Mouse (Mus musculus): Measurements from ENCODE around the gene Ick. TPM values are rescaled to one million over a fixed set of nuclear protein-coding genes. Genes with fewer than 3 reads are reported as not detected.
A peak's percentile ranks its signal among the peaks of the same experiment; 100 is the strongest.

The Ick gene
- total RNA-seq, 2 experiments from 2014 or later, result 18.3 to 20.6 TPM

DNA sequence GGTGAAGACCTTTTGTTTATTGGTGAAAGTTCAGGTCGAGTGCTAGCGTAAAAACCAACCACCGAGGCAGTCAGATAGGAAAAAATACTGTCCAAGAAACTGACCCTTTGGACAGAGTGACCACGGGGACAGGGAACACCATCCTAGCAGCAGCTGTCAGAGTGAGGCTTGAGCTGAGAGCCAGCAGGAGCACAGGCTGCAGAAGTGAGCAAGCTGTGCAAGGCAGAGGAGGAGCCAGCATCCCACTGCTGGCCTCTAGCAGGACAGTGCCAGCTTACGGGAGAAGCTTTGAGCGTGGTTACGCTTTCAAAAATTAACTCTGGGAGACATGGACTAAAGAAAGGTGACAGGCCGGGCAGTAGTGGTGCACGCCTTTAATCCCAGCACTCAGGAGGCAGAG, 21.2 kb upstream of the Ick start:
- no peak overlapping the region for H3K4me3 ChIP-seq
- no peak for DNase-seq (ENCODE audit: low spot score in 2 of 2)
- TF ChIP-seq CTCF (conservative IDR thresholded peaks at IDR 0.05), result no peak
- no peak overlapping the region for H3K27ac ChIP-seq

DNA sequence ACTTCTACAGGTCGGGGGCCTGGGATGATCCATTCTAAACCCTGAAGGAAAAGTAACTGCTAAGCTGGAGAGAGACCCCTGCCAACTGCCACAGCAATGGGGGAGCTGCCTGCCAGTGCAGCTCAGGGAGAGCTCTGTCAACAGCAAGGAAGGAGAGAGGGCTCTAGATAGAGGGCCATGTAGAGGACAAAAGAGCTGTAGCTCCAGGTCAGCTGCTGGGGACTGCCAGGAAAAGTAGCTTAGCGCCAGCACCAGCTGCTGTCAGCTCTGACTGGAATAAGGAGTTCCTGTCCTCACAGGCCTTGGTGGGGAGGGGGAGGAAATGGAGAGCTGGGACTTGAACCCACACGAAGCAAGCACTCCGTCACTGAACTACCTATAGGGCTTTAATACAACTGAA, 20.5 kb upstream of the Ick start:
- Histone ChIP-seq H3K4me3 (no peak overlapping the region), H3K27ac (peak overlapping the region; percentile 48)
- no peak for TF ChIP-seq CTCF (conservative IDR thresholded peaks at IDR 0.05)
- no peak for DNase-seq (ENCODE audit: low spot score in 2 of 2)

DNA sequence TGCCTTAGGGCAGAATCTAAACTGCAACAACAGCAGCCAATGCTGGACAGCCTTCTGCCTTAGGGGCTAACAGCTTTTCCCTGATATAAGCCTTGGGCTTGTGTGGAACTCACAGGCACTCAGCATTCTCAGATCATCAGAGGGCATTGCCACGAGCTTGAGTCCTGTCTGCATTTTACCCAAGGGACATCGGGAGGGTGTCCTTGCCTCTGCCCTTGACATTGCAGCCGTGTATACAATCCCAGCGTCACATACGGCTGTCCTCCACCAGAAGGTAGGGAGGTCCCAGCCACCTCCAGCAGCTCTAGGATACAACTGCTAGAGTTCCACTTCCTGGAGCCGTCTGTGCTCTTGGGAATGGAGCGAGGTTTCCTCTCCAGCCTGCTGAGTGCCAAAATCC, 20.0 kb upstream of the Ick start:
- DNase-seq (ENCODE audit: low spot score in 2 of 2), result no peak
- Histone ChIP-seq H3K4me3 (no peak overlapping the region), H3K27ac (peak overlapping the region; percentile 48)
- TF ChIP-seq CTCF (conservative IDR thresholded peaks at IDR 0.05), result no peak

DNA sequence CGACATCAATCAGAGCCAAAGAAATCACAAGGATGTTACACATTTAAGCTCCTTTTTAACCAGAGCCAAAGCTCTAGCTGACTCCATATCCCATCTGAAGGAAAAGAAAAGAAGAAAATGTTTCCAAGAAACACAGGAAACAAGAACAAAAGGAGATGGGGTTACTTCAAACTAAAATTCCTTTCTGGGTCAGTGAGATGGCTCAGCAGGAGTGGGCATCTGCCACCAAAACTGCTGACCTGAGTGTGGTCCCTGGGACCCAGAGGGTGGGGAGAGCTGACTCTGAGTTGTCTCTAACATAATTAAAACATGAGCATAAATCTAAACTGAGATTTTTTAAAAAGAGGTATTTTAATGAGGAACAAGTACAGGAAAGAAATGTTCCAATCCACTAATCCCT, 19.1 kb upstream of the Ick start:
- no peak for DNase-seq (ENCODE audit: low spot score in 2 of 2)
- no peak for TF ChIP-seq CTCF (conservative IDR thresholded peaks at IDR 0.05)
- Histone ChIP-seq H3K4me3 (no peak overlapping the region), H3K27ac (peak overlapping the region; percentile 48; the same call in 1 of the 2 replicates)

DNA sequence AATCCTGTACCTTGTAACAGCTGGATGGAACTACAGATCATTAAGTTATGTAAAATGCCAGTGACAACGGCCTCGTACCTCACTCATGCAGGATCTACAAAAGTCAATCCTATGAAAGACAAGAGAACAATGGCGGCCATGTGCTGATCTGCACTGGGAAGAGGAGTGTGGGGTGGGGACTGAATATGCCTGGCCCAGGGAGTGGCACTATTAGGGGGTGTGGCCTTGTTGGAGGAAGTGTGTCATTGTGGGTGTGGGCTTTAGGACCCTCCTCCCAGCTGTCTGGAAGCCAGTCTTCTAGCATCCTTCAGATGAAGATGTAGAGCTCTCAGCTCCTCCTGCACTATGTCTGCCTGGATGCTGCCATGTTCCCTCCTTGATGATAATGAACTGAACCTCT, 18.4 kb upstream of the Ick start:
- no peak overlapping the region for H3K27ac ChIP-seq
- no peak for TF ChIP-seq CTCF (conservative IDR thresholded peaks at IDR 0.05)
- no peak overlapping the region for H3K4me3 ChIP-seq

DNA sequence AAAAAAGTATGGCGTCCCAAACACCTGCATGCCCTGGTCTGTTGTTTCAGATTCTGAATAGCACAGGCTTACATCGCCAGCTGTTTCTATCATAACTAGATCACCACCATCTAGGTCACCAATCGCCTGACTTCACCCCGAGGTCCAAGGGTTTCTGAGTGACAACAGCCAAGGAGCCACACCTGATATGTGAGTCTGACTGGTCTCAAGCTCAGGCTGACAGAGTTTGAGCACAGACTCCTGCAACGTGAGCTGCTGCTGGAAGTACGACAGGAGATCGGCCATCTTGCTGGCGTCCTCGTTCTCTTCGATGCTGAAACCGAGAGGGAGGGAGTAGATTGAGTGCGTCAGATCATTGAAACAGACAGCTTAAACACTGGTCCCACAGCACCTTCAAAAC, 13.3 kb upstream of the Ick start:
- Histone ChIP-seq H3K4me3 (no peak overlapping the region), H3K27ac (no peak overlapping the region)
- TF ChIP-seq CTCF (conservative IDR thresholded peaks at IDR 0.05), result no peak
- no peak for DNase-seq (ENCODE audit: low spot score in 2 of 2)

More for the DNA sequence above, 18.4 kb upstream of the Ick start:
- DNase-seq (ENCODE audit: low spot score in 2 of 2), result no peak

DNA sequence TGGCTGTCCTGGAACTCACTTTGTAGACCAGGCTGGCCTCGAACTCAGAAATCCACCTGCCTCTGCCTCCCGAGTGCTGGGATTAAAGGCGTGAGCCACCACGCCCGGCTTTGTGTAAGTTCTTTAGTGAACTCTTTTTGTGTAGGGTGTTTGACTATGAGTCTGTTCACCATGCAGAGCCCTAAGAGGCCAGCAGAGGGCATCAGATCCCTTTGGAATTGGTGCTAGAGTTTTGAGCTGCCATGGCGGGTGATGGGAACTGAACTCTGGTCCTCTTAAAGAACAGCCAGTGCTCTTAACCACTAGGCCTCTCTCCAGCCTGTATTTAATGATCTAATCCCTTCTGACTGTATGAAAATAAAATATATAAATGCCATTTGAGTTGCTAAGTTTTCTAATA, 12.6 kb upstream of the Ick start:
- TF ChIP-seq CTCF (conservative IDR thresholded peaks at IDR 0.05), result peak; percentile 60
- no peak overlapping the region for H3K4me3 ChIP-seq
- no peak for DNase-seq (ENCODE audit: low spot score in 2 of 2)

DNA sequence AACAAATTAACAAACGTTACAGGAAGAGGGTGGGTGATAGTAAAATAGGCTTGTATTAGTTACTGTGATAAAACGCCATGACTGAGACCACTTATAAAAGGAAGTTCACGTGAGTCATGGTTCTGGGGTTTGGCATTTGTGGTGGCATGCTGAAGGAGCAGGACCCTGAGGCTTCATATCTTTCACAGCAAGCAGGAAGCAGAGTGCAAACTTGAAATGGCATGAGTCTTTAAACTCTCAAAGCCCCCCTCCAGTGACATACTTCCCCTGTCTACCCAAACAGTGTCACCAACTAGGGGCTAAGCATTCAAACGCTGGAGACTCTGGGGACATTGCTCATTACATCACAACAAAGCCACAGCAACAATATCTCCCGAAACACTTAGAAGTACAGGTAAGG, 8.0 kb upstream of the Ick start:
- no peak for TF ChIP-seq CTCF (conservative IDR thresholded peaks at IDR 0.05)
- no peak for DNase-seq (ENCODE audit: low spot score in 2 of 2)
- no peak overlapping the region for H3K27ac ChIP-seq
- H3K4me3 ChIP-seq, result no peak overlapping the region

More for the DNA sequence above, 12.6 kb upstream of the Ick start:
- no peak overlapping the region for H3K27ac ChIP-seq

DNA sequence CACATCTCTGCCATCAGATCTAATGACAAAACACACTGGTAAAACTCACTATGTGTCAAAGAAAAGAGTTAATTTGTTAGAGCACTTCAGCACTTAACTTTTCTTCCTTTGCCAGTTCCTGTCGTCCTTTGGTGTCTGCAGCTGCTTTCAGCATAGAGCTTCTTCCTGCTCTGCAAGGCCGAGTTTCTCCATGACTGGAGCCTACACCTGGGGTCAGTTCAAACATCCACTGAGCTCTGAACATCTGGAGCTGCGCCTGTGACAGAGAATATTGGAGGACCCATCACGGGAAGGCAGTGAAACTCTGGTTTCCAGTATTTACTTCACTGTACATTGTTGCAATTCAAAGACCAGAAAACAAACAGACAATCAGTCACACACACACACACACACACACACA, 7.6 kb upstream of the Ick start:
- no peak for TF ChIP-seq CTCF (conservative IDR thresholded peaks at IDR 0.05)
- no peak overlapping the region for H3K4me3 ChIP-seq

DNA sequence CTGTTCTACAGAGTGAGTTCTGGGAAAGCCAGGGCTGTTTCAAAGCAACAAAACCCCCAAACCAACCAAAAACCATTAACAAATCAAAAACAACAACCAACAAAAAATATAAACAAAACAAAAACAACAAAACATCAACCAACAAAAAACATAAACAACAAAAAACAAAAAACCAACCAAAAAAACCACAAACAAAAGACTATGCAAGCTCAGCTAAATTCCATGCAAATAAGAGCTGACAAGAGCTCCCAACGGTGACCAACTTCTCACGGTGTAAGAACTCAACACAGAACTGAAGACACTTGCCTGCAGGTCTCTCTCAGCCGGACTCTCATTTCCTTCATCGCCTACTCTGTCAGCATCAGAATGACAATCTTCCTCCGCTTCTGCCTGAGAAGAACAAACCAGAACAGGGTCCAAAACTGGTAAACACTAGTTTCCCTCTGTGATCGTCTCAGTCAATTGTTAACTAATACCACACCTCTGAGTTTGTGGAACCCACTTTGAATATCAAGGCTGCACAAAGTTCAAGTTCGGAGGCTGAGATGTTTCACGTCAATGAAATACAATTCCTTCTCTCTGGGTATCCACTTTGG, 4.9 kb upstream of the Ick start:
- no peak for DNase-seq (ENCODE audit: low spot score in 2 of 2)
- no peak for TF ChIP-seq CTCF (conservative IDR thresholded peaks at IDR 0.05)
- H3K27ac ChIP-seq, result no peak overlapping the region
- no peak overlapping the region for H3K4me3 ChIP-seq

More for the DNA sequence above, 7.6 kb upstream of the Ick start:
- H3K27ac ChIP-seq, result no peak overlapping the region
- no peak for DNase-seq (ENCODE audit: low spot score in 2 of 2)

DNA sequence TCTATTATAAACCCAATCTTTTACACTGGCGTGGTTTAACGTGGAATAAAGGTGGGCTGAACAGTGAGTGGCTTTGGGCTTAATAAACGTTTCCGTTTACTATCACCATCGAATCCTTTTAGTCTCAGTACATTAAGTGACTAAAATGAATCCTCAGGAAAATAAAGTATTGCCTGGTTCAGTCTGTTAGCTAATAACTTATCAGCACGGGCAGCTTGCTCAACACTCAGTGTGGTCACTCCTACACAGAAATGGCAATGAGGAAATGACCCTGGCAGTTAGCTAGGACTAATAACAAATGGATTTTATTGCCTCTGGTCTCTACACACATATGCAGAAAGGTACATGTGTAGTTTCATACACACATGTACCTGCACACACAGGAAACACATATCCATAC, 4.0 kb upstream of the Ick start:
- no peak for TF ChIP-seq CTCF (conservative IDR thresholded peaks at IDR 0.05)
- DNase-seq (ENCODE audit: low spot score in 2 of 2), result no peak
- Histone ChIP-seq H3K4me3 (no peak overlapping the region), H3K27ac (no peak overlapping the region)

DNA sequence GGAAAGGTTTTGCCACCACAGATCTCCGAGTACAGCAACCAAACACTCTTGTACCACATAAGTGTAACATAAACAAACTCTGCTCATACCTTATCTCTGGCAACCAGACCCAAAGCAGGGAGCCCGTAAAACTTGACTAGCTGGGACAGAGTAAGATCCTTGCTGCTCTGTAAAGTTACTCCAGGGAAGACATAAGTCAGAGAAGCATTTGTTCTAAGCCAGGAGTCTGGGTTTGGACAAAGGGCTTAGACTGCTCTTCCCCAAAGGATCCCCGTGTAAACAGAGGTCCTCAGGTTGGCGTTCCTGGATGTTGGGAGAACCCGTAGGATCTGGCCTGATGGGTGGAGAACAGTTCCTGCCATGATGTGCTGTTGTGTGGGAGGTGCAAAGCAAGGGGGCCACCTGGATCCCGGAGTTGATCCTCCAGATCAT, 3.5 kb upstream of the Ick start:
- DNase-seq (ENCODE audit: low spot score in 2 of 2), result no peak
- Histone ChIP-seq H3K27ac (no peak overlapping the region), H3K4me3 (no peak overlapping the region)
- TF ChIP-seq CTCF (conservative IDR thresholded peaks at IDR 0.05), result no peak

DNA sequence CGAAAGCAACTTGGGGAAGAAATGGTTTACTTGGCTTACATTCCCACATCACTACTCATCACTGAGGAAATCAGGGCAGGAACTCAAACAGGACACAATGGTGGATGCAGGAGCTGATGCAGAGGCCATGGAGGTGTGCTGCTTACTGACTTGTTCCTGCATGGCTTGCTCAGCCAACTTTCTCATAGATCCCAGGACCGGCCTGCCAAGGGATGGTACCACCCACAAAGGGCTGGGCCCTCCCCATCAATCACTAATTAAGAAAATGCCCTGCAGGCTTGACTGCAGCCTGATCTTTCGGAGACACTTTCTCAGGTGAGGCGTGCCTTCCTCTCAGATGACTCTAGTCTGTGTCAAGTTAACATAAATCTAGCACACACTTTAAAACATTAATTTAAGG, 2.2 kb upstream of the Ick start:
- no peak for TF ChIP-seq CTCF (conservative IDR thresholded peaks at IDR 0.05)
- Histone ChIP-seq H3K4me3 (peak overlapping the region; percentile 99; the same call in 1 of the 2 replicates), H3K27ac (no peak overlapping the region)
- no peak for DNase-seq (ENCODE audit: low spot score in 2 of 2)

DNA sequence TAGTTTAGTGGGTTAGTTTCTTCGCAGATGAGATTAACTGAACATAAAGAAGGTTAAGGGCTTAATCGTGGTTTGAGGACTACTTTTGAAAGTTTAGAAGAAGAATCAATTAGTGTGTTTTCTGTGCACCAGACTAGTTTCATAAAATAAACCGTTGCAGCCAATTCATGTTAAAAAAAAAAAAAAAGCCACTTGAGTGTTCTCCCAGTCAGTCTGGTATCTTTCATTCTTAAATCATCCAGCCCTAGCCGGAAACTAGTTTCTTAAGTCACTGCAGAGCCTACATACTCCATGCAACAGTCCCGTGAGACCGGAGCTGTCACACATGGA, 1.4 kb upstream of the Ick start:
- Histone ChIP-seq H3K4me3 (peak overlapping the region; percentile 99), H3K27ac (peak overlapping the region; percentile 99)
- DNase-seq (ENCODE audit: low spot score in 2 of 2), result no peak
- no peak for TF ChIP-seq CTCF (conservative IDR thresholded peaks at IDR 0.05)

Measured in layer of hippocampus, adult 2 months (tissue).